Mouse (Mus musculus): ENCODE results near the gene Exoc6b.

DNA sequence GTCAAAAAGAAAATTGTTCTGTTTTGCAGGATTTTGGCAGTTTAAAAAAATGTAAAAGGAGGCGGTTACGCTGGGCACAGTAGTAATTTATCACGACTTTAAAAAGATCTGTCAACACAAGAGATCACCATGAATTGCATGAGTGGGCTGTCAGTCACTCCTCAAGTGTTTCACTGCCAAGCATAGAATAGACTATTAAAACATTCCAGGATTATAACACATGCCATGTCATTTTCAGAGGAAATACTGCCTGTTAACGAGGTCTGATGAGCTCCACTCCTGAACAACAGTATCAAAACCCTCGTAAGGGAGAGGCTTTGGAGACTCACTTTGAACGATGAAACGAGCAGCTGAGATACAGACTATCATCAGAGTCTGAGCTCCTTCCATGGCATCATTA lies 223.6 kb downstream of the Exoc6b start:
- TF ChIP-seq CTCF (IDR thresholded peaks at IDR 0.05; ENCODE audit: low read depth) = no peak
- no peak for TF ChIP-seq EP300 (IDR thresholded peaks at IDR 0.05; ENCODE audit: low read depth)
